Mouse (Mus musculus): ENCODE results near the gene Anxa9. TPM values are rescaled to one million over a fixed set of nuclear protein-coding genes. Genes with fewer than 3 reads are reported as not detected.
A peak's percentile ranks its signal among the peaks of the same experiment; 100 is the strongest.

Gene Anxa9
- total and polyA plus RNA-seq, 2 experiments from 2014 or later, result 0.11 to 0.49 TPM

- no peak overlapping the region for H3K4me3 ChIP-seq (ENCODE audit: low read depth, low read length)
- no peak overlapping the region for H3K4me2 ChIP-seq (ENCODE audit: low read depth, low read length)
- H3K9me3 ChIP-seq (replicated peaks; ENCODE audit: control insufficient read depth, low read length), result no peaks in the 10 kb centered on the region
- no peak overlapping the region for H3K9ac ChIP-seq (replicated peaks; ENCODE audit: low read depth, low read length)
- DNase-seq (ENCODE audit: low spot score) (no peak), ATAC-seq (ENCODE audit: insufficient read depth, low read depth) (no peak)
- WGBS, result 67% methylated on average over 5 of the region's 5 CpGs
- peaks cover 20% of the 10 kb centered on the region for H3K36me3 ChIP-seq (replicated peaks; ENCODE audit: control insufficient read depth, insufficient read depth, low read length)
- no peak overlapping the region for H3K27ac ChIP-seq (ENCODE audit: low read depth)
- H3K27me3 ChIP-seq (ENCODE audit: control insufficient read depth, insufficient read depth, low read length), result no peaks in the 10 kb centered on the region
- H3K4me1 ChIP-seq (ENCODE audit: control insufficient read depth, insufficient read depth), result peaks cover 9% of the 10 kb centered on the region
- TF ChIP-seq CTCF (IDR thresholded peaks at IDR 0.05; ENCODE audit: low read depth), result no peak
- TF ChIP-seq EP300 (IDR thresholded peaks at IDR 0.05; ENCODE audit: low read depth), result no peak
These were observed 21.0 kb downstream of the Anxa9 start for GRCm38 (mm10) chr3:95286011-95286410.

GRCm38 (mm10) chr3:95285390-95285789, 21.6 kb downstream of the Anxa9 start:
- Histone ChIP-seq H3K9me3 (replicated peaks; ENCODE audit: control insufficient read depth, low read length) (no peaks in the 10 kb centered on the region), H3K4me1 (ENCODE audit: control insufficient read depth, insufficient read depth) (peaks cover 9% of the 10 kb centered on the region), H3K4me3 (ENCODE audit: low read depth, low read length) (no peak overlapping the region), H3K27ac (ENCODE audit: low read depth) (no peak overlapping the region), H3K27me3 (ENCODE audit: control insufficient read depth, insufficient read depth, low read length) (no peaks in the 10 kb centered on the region), H3K9ac (replicated peaks; ENCODE audit: low read depth, low read length) (no peak overlapping the region), H3K36me3 (replicated peaks; ENCODE audit: control insufficient read depth, insufficient read depth, low read length) (peaks cover 14% of the 10 kb centered on the region), H3K4me2 (ENCODE audit: low read depth, low read length) (no peak overlapping the region)
- DNase-seq (ENCODE audit: low spot score), result no peak
- WGBS, result 95% methylated on average over 5 of the region's 5 CpGs
- TF ChIP-seq CTCF (IDR thresholded peaks at IDR 0.05; ENCODE audit: low read depth) (no peak), EP300 (IDR thresholded peaks at IDR 0.05; ENCODE audit: low read depth) (no peak)
- ATAC-seq (ENCODE audit: insufficient read depth, low read depth), result no peak

- peak overlapping the region; percentile 85 for H3K4me2 ChIP-seq (ENCODE audit: low read depth, low read length)
- ATAC-seq (ENCODE audit: insufficient read depth, low read depth) (no peak), DNase-seq (ENCODE audit: low spot score) (no peak)
- no peaks in the 10 kb centered on the region for H3K27me3 ChIP-seq (ENCODE audit: control insufficient read depth, insufficient read depth, low read length)
- peak overlapping the region; percentile 83; the same call in 1 of the 2 replicates for H3K9ac ChIP-seq (replicated peaks; ENCODE audit: low read depth, low read length)
- no peak overlapping the region for H3K27ac ChIP-seq (ENCODE audit: low read depth)
- peak overlapping the region; percentile 65; the same call in 1 of the 2 replicates for H3K4me3 ChIP-seq (ENCODE audit: low read depth, low read length)
- 89% methylated on average over 12 of the region's 12 CpGs for WGBS
- peaks cover 14% of the 10 kb centered on the region for H3K36me3 ChIP-seq (replicated peaks; ENCODE audit: control insufficient read depth, insufficient read depth, low read length)
- no peaks in the 10 kb centered on the region for H3K9me3 ChIP-seq (replicated peaks; ENCODE audit: control insufficient read depth, low read length)
- TF ChIP-seq EP300 (IDR thresholded peaks at IDR 0.05; ENCODE audit: low read depth), result no peak
- H3K4me1 ChIP-seq (ENCODE audit: control insufficient read depth, insufficient read depth), result peaks cover 9% of the 10 kb centered on the region
These were observed 22.3 kb downstream of the Anxa9 start for GRCm38 (mm10) chr3:95284501-95285281.

- DNase-seq (ENCODE audit: low spot score) (no peak), ATAC-seq (ENCODE audit: insufficient read depth, low read depth) (no peak)
- WGBS, result 36% methylated on average over 1 of the region's 1 CpGs
- Histone ChIP-seq H3K9me3 (replicated peaks; ENCODE audit: control insufficient read depth, low read length) (no peaks in the 10 kb centered on the region), H3K4me1 (ENCODE audit: control insufficient read depth, insufficient read depth) (peaks cover 9% of the 10 kb centered on the region), H3K36me3 (replicated peaks; ENCODE audit: control insufficient read depth, insufficient read depth, low read length) (peaks cover 14% of the 10 kb centered on the region), H3K27ac (ENCODE audit: low read depth) (peak overlapping the region; percentile 96), H3K27me3 (ENCODE audit: control insufficient read depth, insufficient read depth, low read length) (no peaks in the 10 kb centered on the region), H3K4me2 (ENCODE audit: low read depth, low read length) (peak overlapping the region; percentile 85), H3K4me3 (ENCODE audit: low read depth, low read length) (peak overlapping the region; percentile 65), H3K9ac (replicated peaks; ENCODE audit: low read depth, low read length) (peak overlapping the region; percentile 83)
- TF ChIP-seq EP300 (IDR thresholded peaks at IDR 0.05; ENCODE audit: low read depth) (no peak), CTCF (IDR thresholded peaks at IDR 0.05; ENCODE audit: low read depth) (no peak)
These were observed 22.9 kb downstream of the Anxa9 start for GRCm38 (mm10) chr3:95284062-95284461.

- no peak for ATAC-seq (ENCODE audit: insufficient read depth, low read depth)
- Histone ChIP-seq H3K4me2 (ENCODE audit: low read depth, low read length) (peak overlapping the region; percentile 85), H3K36me3 (replicated peaks; ENCODE audit: control insufficient read depth, insufficient read depth, low read length) (peaks cover 13% of the 10 kb centered on the region), H3K9me3 (replicated peaks; ENCODE audit: control insufficient read depth, low read length) (no peaks in the 10 kb centered on the region), H3K9ac (replicated peaks; ENCODE audit: low read depth, low read length) (peak overlapping the region; percentile 83), H3K27ac (ENCODE audit: low read depth) (peak overlapping the region; percentile 96), H3K4me3 (ENCODE audit: low read depth, low read length) (peak overlapping the region; percentile 65), H3K27me3 (ENCODE audit: control insufficient read depth, insufficient read depth, low read length) (no peaks in the 10 kb centered on the region), H3K4me1 (ENCODE audit: control insufficient read depth, insufficient read depth) (peaks cover 9% of the 10 kb centered on the region)
- 2% methylated on average over 7 of the region's 7 CpGs for WGBS
- no peak for TF ChIP-seq EP300 (IDR thresholded peaks at IDR 0.05; ENCODE audit: low read depth)
- no peak for TF ChIP-seq CTCF (IDR thresholded peaks at IDR 0.05; ENCODE audit: low read depth)
- DNase-seq (ENCODE audit: low spot score), result no peak
These were observed 23.4 kb downstream of the Anxa9 start for GRCm38 (mm10) chr3:95283589-95283941.

Data from heart, postnatal 0 days (tissue).